Mouse (Mus musculus) cortical plate, adult 2 months (tissue): ENCODE data around the gene Ice1. TPM values are rescaled to one million over a fixed set of nuclear protein-coding genes. Genes with fewer than 3 reads are reported as not detected.

ENCODE experiments used
- H3K27ac ChIP-seq: fragments of 200-500 bp; 2 replicates; pipeline ENCODE4 v1.5.1; 2012; ENCODE audit warnings: low read length, control low read depth, inconsistent platforms; ENCODE audit not compliant: insufficient read depth
- H3K4me1 ChIP-seq: fragments of 200-500 bp; 2 replicates; pipeline ENCODE4 v1.6.1; 2011; ENCODE audit warnings: low read length; ENCODE audit not compliant: control insufficient read depth, insufficient read depth
- H3K4me3 ChIP-seq: fragments of 200-500 bp; 2 replicates; pipeline ENCODE4 v1.5.1; 2011; ENCODE audit warnings: mild to moderate bottlenecking, low read length, control low read depth; ENCODE audit not compliant: insufficient read depth
- CTCF ChIP-seq: fragments of 200-500 bp; IDR thresholded peaks from 2 replicates; pipeline ENCODE4 v1.5.1; 2011; ENCODE audit warnings: mild to moderate bottlenecking, control low read depth, low read length; ENCODE audit not compliant: insufficient read depth; ENCODE audit errors: extremely low read depth
- POLR2A ChIP-seq: fragments of 200-500 bp; IDR thresholded peaks from 2 replicates; pipeline ENCODE4 v1.6.1; 2011; ENCODE audit warnings: mild to moderate bottlenecking, low read length, control low read depth; ENCODE audit not compliant: insufficient read depth; ENCODE audit errors: extremely low read depth
- polyA plus RNA-seq: library from polyadenylated mRNA; depleted of rRNA; stranded (reverse); fragments of >200 nt; gene quantifications from 2 replicates; pipeline ENCODE4 v1.2.3, GENCODE M21; 2012; rRNA removed

Ice1 gene
- polyA plus RNA-seq, 1 experiment, result 99.5 TPM

DNA sequence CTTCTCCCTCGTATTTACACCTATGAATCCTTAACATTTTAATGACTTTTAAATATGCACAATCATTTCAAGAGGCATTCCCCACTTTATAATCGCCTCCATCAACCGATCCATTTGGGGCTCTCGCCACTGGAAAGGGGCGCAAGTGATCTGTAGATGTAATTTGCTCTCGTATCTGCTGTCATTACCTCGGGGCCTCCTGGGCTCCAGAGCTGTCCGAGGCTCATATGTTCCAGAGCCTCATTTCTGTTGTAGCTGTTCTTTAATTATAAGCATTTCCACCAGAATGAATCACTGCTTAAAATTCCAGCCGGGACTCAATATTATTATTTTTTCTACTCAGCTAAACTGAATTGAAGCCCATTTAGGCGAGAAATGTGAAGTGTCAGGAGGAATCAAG, 104.7 kb downstream of the Ice1 start:
- no peak overlapping the region for H3K27ac ChIP-seq
- TF ChIP-seq CTCF (no peak), POLR2A (no peak)
- H3K4me3 ChIP-seq, result no peak overlapping the region
- H3K4me1 ChIP-seq, result no peaks in the 10 kb centered on the region; the same call in 1 of the 2 replicates

GRCm38 (mm10) chr13:70517651-70518050, 119.8 kb downstream of the Ice1 start:
- H3K27ac ChIP-seq, result no peak overlapping the region
- TF ChIP-seq POLR2A (no peak), CTCF (no peak)
- H3K4me3 ChIP-seq, result no peak overlapping the region
- H3K4me1 ChIP-seq, result no peaks in the 10 kb centered on the region

DNA sequence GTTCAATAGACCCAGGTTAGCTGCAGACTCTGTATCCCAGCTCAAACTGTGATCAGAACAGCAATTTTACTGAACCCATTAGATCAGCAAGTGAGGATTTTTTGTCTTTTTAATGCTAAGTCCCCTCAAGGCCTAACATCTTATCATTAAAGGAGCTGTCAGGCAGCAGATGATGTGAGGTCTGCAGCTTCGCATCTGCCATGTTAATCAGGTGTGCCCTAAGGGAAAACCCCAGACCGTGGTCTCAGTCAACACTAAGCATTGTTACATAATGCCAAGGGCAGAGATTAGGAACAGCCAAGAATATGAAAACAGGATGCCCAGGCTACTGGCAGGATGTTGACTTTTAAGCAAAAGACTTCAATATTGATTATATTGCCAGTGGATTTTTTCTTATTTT, 122.4 kb downstream of the Ice1 start:
- H3K4me3 ChIP-seq, result no peak overlapping the region
- H3K27ac ChIP-seq, result no peak overlapping the region
- TF ChIP-seq CTCF (no peak), POLR2A (no peak)
- no peaks in the 10 kb centered on the region for H3K4me1 ChIP-seq

- no peaks in the 10 kb centered on the region for H3K4me1 ChIP-seq
- TF ChIP-seq POLR2A, result no peak
- no peak for TF ChIP-seq CTCF
- H3K27ac ChIP-seq, result no peak overlapping the region
- no peak overlapping the region for H3K4me3 ChIP-seq
These were observed 127.2 kb downstream of the Ice1 start for GRCm38 (mm10) chr13:70510199-70510598.

DNA sequence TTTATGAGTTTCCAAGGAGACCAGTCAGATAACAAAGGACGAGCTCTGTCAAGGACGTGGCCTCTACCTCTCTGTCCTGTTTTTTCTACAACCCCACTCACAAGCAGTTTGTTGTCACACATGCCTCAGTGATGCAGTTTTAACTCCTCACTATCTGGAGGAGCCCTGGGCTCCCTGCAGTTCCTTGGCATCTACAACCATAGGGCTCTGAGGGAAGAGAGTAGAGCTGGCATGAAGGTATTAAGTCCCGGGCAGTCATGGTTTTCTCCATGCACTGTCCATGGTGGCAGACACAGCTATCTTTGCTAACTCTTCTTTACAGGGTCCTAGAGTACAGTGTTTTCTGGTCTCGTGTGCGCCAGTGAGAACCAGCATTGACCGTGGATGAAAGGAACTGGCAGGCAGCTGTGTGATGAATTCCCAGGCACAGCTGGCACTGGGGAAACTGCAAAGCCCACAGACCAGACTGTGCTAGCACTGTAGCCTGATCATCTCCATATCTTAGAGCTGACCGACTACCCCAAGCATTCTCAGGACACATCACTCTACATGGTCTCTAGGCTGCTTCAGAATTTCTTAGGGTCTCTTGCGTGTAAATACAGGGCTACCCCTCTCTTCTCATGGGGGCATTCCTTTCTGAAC, 127.9 kb downstream of the Ice1 start:
- TF ChIP-seq POLR2A (no peak), CTCF (no peak)

GRCm38 (mm10) chr13:70508708-70509374, 128.6 kb downstream of the Ice1 start:
- TF ChIP-seq CTCF (no peak), POLR2A (no peak)
- Histone ChIP-seq H3K4me1 (no peaks in the 10 kb centered on the region), H3K4me3 (no peak overlapping the region), H3K27ac (no peak overlapping the region)

More for the DNA sequence above, 127.9 kb downstream of the Ice1 start:
- Histone ChIP-seq H3K27ac (no peak overlapping the region), H3K4me3 (no peak overlapping the region), H3K4me1 (no peaks in the 10 kb centered on the region)

Other genes starting within 250 kb of the Ice1 start
- gene Adamts16, start 204.2 kb upstream of the Ice1 start, polyA plus RNA-seq, result 4.3 and 5.3 TPM in 2 replicates